Mouse (Mus musculus) heart, embryonic 16.5 days (tissue): Measurements from ENCODE around the gene Elavl1. TPM values are rescaled to one million over a fixed set of nuclear protein-coding genes. Genes with fewer than 3 reads are reported as not detected.
A peak's percentile ranks its signal among the peaks of the same experiment; 100 is the strongest.
"Not testable (repeated sequence)": the region's sequence is repeated elsewhere in the genome, so short reads cannot be mapped to it uniquely, and the experiment has no call there.

Experiments
- ATAC-seq: fragments of 200-750 bp; cut with Nextera tagmentation; replicated peaks from 2 replicates; pipeline ENCODE4 v1.8.0; 2017; ENCODE audit warnings: moderate number of reproducible peaks; ENCODE audit not compliant: insufficient read depth, low FRiP score; ENCODE audit errors: extremely low read depth
- H3K27ac ChIP-seq: fragments of 300-500 bp; sonication (generic); 2 replicates; pipeline ENCODE4 v1.5.1; 2014; ENCODE audit warnings: mild to moderate bottlenecking, low read length, control low read depth, moderate library complexity
- H3K27me3 ChIP-seq: fragments of 300-500 bp; sonication (generic); 2 replicates; pipeline ENCODE4 v1.6.1; 2014; ENCODE audit warnings: low read length, mixed read lengths; ENCODE audit not compliant: control insufficient read depth, insufficient read depth
- H3K36me3 ChIP-seq: fragments of 300-500 bp; sonication (generic); 2 replicates; pipeline ENCODE4 v1.6.1; 2014; ENCODE audit not compliant: control insufficient read depth, insufficient read depth
- H3K4me1 ChIP-seq: fragments of 300-500 bp; sonication (generic); 2 replicates; pipeline ENCODE4 v1.6.1; 2014; ENCODE audit warnings: low read length, mixed read lengths; ENCODE audit not compliant: control insufficient read depth, insufficient read depth
- H3K4me2 ChIP-seq: fragments of 300-500 bp; sonication (generic); 2 replicates; pipeline ENCODE4 v1.6.1; 2014; ENCODE audit warnings: low read depth, mild to moderate bottlenecking, control low read depth, low read length
- H3K4me3 ChIP-seq: fragments of 300-500 bp; sonication (generic); 2 replicates; pipeline ENCODE4 v1.5.1; 2014; ENCODE audit warnings: mild to moderate bottlenecking, control low read depth, low read length
- H3K9ac ChIP-seq: fragments of 300-500 bp; sonication (generic); 2 replicates; pipeline ENCODE4 v1.6.1; 2014; ENCODE audit warnings: low read length, control low read depth
- H3K9me3 ChIP-seq: fragments of 300-500 bp; sonication (generic); replicated peaks from 2 replicates; pipeline ENCODE4 v1.6.1; 2016; ENCODE audit warnings: low read length; ENCODE audit not compliant: control insufficient read depth
- WGBS: fragments of 180-500 bp; shearing (Covaris S2); extraction: QIAGEN DNeasy Blood & Tissue Kit; methylation state at CpG from one replicate; pipeline ENCODE4 v1.1.7; 2014; 5-methylcytosine and 5-hydroxymethylcytosine counted together
- polyA plus RNA-seq: library from polyadenylated mRNA; unstranded; fragments of >200 nt; fragmentation: Nextera tagmentation; extraction: Ambion mirVana; gene quantifications from 2 replicates; pipeline ENCODE4 v1.2.1, GENCODE M21; 2015

Elavl1 gene
- polyA plus RNA-seq, 1 experiment from 2014 or later, result 168 TPM

DNA sequence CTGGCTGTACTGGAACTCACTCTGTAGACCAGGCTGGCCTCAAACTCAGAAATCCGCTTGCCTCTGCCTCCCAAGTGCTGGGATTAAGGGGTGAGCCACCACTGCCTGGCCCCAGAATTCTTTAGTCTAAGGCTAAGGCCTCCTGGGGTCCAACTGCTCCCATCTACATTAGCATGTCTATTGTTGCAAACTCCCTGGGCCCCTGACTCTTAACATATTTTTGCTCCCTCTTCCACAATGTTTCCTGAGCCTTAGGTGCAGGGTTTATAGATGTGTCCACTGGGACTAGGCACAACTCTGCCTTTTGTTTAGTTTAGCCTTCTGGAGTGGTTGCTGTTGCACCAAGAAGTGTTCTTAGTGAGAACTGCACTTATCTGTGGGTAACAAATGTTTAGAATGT lies 29.3 kb upstream of the Elavl1 start:
- no peak for ATAC-seq
- Histone ChIP-seq H3K27me3 (no peaks in the 10 kb centered on the region), H3K27ac (no peak overlapping the region), H3K36me3 (no peaks in the 10 kb centered on the region), H3K4me1 (no peaks in the 10 kb centered on the region), H3K9ac (no peak overlapping the region), H3K9me3 (no peaks in the 10 kb centered on the region), H3K4me2 (no peak overlapping the region), H3K4me3 (no peak overlapping the region)
- WGBS, result 78% methylated on average over 1 of the region's 1 CpGs

DNA sequence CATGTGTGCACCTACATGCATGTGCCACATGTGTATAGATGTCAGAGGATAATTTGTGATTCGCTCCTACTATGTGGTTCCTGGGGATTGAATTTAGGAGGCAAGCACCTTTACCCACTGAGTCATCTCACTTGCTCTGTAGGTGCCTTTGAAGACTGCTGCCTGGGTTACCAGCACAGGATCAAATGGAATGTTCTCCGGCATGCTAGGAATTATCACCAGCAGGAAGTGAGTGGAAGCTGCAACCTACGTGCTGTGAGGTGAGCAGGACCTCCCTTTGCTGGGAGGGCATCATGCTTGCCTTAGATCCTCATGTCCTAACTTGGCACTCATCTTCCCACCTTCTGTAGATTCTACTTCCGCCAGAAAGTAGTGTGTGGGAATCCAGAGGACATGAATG lies 28.5 kb upstream of the Elavl1 start:
- Histone ChIP-seq H3K4me3 (no peak overlapping the region), H3K27ac (no peak overlapping the region), H3K4me2 (no peak overlapping the region), H3K9me3 (no peaks in the 10 kb centered on the region), H3K36me3 (no peaks in the 10 kb centered on the region), H3K27me3 (no peaks in the 10 kb centered on the region), H3K9ac (no peak overlapping the region), H3K4me1 (no peaks in the 10 kb centered on the region)
- ATAC-seq, result no peak
- 68% methylated on average over 4 of the region's 4 CpGs for WGBS

DNA sequence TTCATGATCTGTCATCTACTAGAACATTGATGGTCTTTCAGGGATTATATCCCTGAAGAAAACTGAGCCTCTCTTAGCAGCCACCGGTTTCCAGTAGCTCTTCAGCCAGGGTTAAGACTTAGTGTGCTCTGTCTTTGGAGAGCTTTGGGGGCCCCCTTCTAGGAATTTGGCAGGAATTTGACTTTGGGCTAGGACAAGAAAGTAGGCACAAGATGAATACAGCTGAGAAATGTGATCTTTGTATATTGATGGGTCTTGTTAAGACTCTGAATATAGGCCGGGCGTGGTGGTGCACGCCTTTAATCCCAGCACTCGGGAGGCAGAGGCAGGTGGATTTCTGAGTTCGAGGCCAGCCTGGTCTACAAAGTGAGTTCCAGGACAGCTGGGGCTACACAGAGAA lies 27.3 kb upstream of the Elavl1 start:
- not testable (repeated sequence) for H3K27ac ChIP-seq, H3K4me1 ChIP-seq, H3K9me3 ChIP-seq, H3K4me2 ChIP-seq, H3K27me3 ChIP-seq, ATAC-seq, H3K4me3 ChIP-seq, H3K9ac ChIP-seq, H3K36me3 ChIP-seq
- WGBS, result 93% methylated on average over 6 of the region's 6 CpGs

DNA sequence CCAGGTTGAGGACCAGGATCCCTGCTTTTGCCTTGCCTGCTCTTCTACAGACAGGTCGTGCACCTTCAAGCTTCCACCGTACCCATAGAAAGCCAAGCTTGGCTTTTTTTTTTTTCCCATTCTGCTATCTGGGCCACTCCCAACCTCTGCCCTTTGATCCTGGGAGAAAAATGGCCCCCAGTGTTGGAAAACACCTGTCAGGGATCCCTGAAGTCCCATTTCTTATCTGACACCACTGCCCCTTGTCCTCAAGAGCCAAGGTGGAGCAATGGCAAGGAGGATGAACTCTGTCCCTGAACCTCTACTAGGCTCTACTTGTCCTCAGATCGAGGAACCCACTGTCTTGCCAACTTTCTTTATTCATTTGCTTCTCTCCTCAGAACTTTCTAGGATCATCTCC lies 25.4 kb upstream of the Elavl1 start:
- Histone ChIP-seq H3K36me3 (no peaks in the 10 kb centered on the region), H3K27me3 (no peaks in the 10 kb centered on the region), H3K4me3 (no peak overlapping the region), H3K9me3 (no peaks in the 10 kb centered on the region), H3K9ac (no peak overlapping the region), H3K4me2 (no peak overlapping the region), H3K27ac (no peak overlapping the region), H3K4me1 (no peaks in the 10 kb centered on the region)
- ATAC-seq, result no peak
- 77% methylated on average over 3 of the region's 3 CpGs for WGBS

DNA sequence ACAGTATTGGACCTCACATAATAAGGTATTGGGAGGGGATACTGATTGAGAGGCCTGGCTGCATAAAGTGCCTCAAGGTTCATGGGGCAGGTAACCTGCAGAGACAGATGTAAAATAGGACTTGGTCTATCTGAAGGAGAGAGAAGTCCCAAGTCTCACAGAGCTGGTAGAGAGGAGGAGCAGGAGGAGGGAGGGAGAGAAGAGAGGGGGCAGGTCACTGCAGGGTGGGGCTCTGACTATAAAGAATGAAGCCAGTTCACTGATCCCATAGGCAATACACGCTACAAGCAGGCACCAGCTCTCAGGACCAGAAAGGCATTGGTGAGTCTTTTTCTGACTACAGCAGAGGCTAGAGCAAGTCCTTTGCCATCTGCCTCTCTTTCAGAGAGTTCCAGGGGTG lies 24.1 kb upstream of the Elavl1 start:
- Histone ChIP-seq H3K27me3 (no peaks in the 10 kb centered on the region), H3K9ac (no peak overlapping the region), H3K4me3 (no peak overlapping the region), H3K27ac (no peak overlapping the region), H3K4me1 (no peaks in the 10 kb centered on the region), H3K4me2 (no peak overlapping the region), H3K36me3 (no peaks in the 10 kb centered on the region), H3K9me3 (no peaks in the 10 kb centered on the region)
- no peak for ATAC-seq
- 35% methylated on average over 1 of the region's 1 CpGs for WGBS

DNA sequence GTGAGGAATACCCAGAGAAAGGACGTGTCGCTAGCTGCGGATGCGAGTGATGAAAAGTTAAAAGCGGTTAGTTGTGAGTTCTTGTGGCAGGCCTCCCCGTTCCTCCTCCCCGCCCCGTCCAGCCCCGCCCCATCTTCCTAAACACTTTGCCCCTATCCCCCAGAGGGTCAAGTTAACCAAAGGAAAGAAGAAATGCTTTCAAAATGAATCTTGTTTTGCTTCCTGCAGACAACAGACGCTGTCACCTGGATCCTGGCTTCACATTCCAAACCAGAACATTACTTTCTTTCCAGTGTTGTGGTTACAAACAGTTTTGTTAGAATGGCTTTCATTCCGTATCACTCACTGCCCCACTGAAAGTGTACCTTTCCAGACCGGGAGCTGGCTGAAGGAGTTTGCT lies 23.1 kb upstream of the Elavl1 start:
- peak overlapping the region; percentile 51 for H3K4me2 ChIP-seq
- peak overlapping the region; percentile 12 for H3K4me3 ChIP-seq
- no peak overlapping the region for H3K27ac ChIP-seq
- WGBS, result 35% methylated on average over 9 of the region's 12 CpGs
- peak overlapping the region; percentile 38; the same call in 1 of the 2 replicates for H3K9ac ChIP-seq
- H3K36me3 ChIP-seq, result no peaks in the 10 kb centered on the region
- H3K9me3 ChIP-seq, result no peaks in the 10 kb centered on the region
- ATAC-seq, result no peak
- H3K4me1 ChIP-seq, result no peaks in the 10 kb centered on the region
- no peaks in the 10 kb centered on the region for H3K27me3 ChIP-seq

DNA sequence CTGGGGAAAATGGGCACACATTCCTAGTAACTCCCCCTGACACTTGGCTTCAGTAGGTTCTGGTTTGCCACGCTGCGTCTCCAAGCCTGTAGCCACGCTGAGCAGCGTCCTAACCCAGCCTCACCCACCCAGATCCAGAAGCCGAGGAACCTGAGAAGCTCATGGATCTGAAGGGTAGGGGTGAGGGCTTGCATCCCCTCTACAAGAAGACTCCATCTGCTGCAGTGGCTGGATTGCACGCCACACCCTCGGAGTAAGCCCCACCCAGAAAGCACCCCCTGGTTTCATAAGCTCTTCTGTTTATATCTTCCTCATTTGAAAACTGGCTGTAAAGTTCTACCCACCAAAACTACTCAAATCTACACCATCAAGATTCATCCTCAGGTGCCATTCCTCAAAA lies 22.4 kb upstream of the Elavl1 start:
- no peaks in the 10 kb centered on the region for H3K36me3 ChIP-seq
- WGBS, result 53% methylated on average over 7 of the region's 7 CpGs
- no peaks in the 10 kb centered on the region for H3K27me3 ChIP-seq
- H3K9me3 ChIP-seq, result no peaks in the 10 kb centered on the region
- no peaks in the 10 kb centered on the region for H3K4me1 ChIP-seq
- H3K4me3 ChIP-seq, result peak overlapping the region; percentile 12
- no peak overlapping the region for H3K27ac ChIP-seq
- no peak overlapping the region; the same call in 1 of the 2 replicates for H3K9ac ChIP-seq
- H3K4me2 ChIP-seq, result peak overlapping the region; percentile 51
- ATAC-seq, result no peak; the same call in 1 of the 2 replicates

DNA sequence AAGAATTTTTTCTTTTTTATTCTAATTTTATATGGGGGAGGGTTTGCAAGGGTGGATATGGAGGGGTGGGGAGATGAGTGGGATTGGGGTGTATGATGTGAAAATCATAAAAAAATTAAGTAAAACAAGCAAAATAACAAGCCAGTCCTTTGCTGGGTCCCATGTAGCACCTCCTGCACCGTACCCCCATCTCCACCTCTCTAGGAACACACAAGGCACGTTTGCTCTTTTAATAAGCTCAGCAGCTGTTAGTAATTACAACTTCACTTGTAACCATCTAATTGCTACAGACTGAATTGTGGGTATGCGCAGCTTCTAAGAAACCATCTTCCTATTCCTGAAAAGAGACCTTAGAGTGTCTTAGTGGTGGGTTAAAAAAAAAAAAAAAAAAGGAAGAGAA lies 15.0 kb upstream of the Elavl1 start:
- Histone ChIP-seq H3K4me2 (no peak overlapping the region), H3K9ac (no peak overlapping the region), H3K4me1 (no peaks in the 10 kb centered on the region), H3K27ac (no peak overlapping the region), H3K36me3 (peaks cover 13% of the 10 kb centered on the region), H3K9me3 (no peaks in the 10 kb centered on the region), H3K4me3 (no peak overlapping the region), H3K27me3 (no peaks in the 10 kb centered on the region)
- WGBS, result 86% methylated on average over 3 of the region's 3 CpGs
- no peak for ATAC-seq

DNA sequence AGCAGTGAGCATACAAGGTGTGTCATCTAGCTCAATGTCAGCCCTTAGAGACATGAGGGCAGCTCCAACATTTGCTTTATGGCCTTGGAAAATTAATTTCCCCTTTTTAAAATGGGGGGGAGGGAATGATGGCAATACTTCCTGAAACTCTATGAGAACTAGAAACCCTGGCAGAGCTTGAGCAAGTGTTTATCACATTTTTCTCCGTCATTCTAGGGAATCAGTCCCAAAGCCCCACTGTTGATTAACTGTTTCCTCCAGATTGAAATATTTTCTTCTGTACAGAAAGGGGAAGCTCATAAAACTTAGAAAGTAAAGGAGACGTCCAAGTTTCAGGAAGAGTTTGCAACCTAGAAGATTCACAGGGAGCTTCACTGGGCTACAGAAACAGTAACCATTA lies 10.5 kb upstream of the Elavl1 start:
- 73% methylated on average over 2 of the region's 2 CpGs for WGBS
- Histone ChIP-seq H3K4me3 (no peak overlapping the region), H3K27me3 (no peaks in the 10 kb centered on the region), H3K4me1 (no peaks in the 10 kb centered on the region), H3K27ac (no peak overlapping the region), H3K9ac (no peak overlapping the region), H3K4me2 (no peak overlapping the region), H3K36me3 (peaks cover 32% of the 10 kb centered on the region), H3K9me3 (no peaks in the 10 kb centered on the region)
- no peak for ATAC-seq

DNA sequence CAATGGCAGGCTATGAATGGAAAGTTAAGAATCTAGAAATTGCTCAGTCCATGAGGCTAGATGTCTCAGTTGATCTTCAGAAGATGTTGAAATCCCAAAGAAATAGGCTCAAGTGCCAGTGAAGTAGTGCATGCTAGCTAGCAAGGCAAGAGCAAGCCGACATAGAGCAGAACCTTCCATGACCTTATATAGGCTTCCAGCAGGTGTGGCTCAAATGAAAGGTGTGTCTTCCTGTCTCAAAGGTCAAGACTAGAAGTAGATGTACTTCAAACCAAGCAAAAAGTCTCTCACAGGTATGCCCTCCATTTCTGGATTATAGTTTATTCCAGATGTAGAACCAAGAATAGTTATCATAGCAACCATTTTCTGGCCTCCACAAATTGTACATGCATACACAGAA lies 8.8 kb upstream of the Elavl1 start:
- Histone ChIP-seq H3K36me3 (peaks cover 40% of the 10 kb centered on the region), H3K4me3 (no peak overlapping the region), H3K9ac (no peak overlapping the region), H3K4me2 (no peak overlapping the region), H3K9me3 (no peaks in the 10 kb centered on the region), H3K27me3 (no peaks in the 10 kb centered on the region), H3K27ac (no peak overlapping the region), H3K4me1 (no peaks in the 10 kb centered on the region)
- no peak for ATAC-seq
- 96% methylated on average over 1 of the region's 1 CpGs for WGBS
